Mouse (Mus musculus) cortical plate, adult 2 months (tissue): ENCODE results near the gene Olfr214.

Experiments used
- CTCF ChIP-seq: fragments of 200-500 bp; IDR thresholded peaks from 2 replicates; pipeline ENCODE4 v1.5.1; 2011; ENCODE audit warnings: mild to moderate bottlenecking, control low read depth, low read length; ENCODE audit not compliant: insufficient read depth; ENCODE audit errors: extremely low read depth
- POLR2A ChIP-seq: fragments of 200-500 bp; IDR thresholded peaks from 2 replicates; pipeline ENCODE4 v1.6.1; 2011; ENCODE audit warnings: mild to moderate bottlenecking, low read length, control low read depth; ENCODE audit not compliant: insufficient read depth; ENCODE audit errors: extremely low read depth

GRCm38 (mm10) chr6:116514832-116515231, 39.2 kb upstream of the Olfr214 start:
- TF ChIP-seq CTCF, result no peak
- no peak for TF ChIP-seq POLR2A
